Mouse (Mus musculus) heart, postnatal 0 days (tissue): ENCODE measurements around the gene Fam131b.

ENCODE experiments used
- CTCF ChIP-seq: IDR thresholded peaks from 2 replicates; pipeline ENCODE4 v1.5.1; 2016; ENCODE audit warnings: antibody characterized with exemption, control low read depth, low read depth
- EP300 ChIP-seq: IDR thresholded peaks from 2 replicates; pipeline ENCODE4 v1.6.1; 2016; ENCODE audit warnings: antibody characterized with exemption, low read depth

DNA sequence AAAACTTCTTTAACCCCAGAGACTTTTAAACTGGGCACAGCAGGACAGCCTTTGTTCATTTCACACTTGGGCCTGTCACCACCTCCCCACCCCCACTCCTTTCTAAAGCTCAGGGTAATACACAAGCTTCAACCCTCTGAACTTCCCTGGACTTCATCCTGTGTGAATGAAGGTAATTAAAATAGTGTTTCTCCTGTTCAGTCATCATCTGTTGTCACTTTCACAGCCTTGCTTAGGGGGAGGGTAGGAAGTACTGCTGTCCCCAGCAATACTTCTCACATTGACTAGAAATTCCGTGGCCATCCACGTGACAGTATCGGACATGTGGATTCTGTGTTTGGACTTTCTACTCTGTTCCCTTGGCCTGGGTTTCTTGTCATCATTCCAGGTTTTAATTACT lies 45.4 kb upstream of the Fam131b start:
- TF ChIP-seq CTCF (no peak), EP300 (peak; percentile 27; the same call in 1 of the 2 replicates)
